Mouse (Mus musculus): ENCODE data around the gene Wnt10b. TPM values are rescaled to one million over a fixed set of nuclear protein-coding genes. Genes with fewer than 3 reads are reported as not detected.
A peak's percentile ranks its signal among the peaks of the same experiment; 100 is the strongest.

Wnt10b gene
- polyA plus RNA-seq, 1 experiment, result 1.4 TPM

GRCm38 (mm10) chr15:98736521-98736920 is 41.4 kb downstream of the Wnt10b start:
- H3K4me1 ChIP-seq (ENCODE audit: control insufficient read depth, insufficient read depth, low read length), result no peaks in the 10 kb centered on the region
- TF ChIP-seq POLR2A (IDR thresholded peaks at IDR 0.05; ENCODE audit: borderline replicate concordance, control insufficient read depth, low read depth, low read length), result no peak
- no peak for TF ChIP-seq CTCF (IDR thresholded peaks at IDR 0.05; ENCODE audit: control insufficient read depth, insufficient read depth, low read length)
- H3K27ac ChIP-seq (ENCODE audit: control insufficient read depth, insufficient read depth, low read depth, low read length, poor library complexity), result no peak overlapping the region
- whole genome bisulfite sequencing, result 83% methylated on average over 10 of the region's 10 CpGs
- no peak overlapping the region for H3K4me3 ChIP-seq (replicated peaks; ENCODE audit: control insufficient read depth, low read depth, low read length)

GRCm38 (mm10) chr15:98733976-98734566 is 43.9 kb downstream of the Wnt10b start:
- 76% methylated on average over 5 of the region's 5 CpGs for WGBS
- H3K27ac ChIP-seq (ENCODE audit: control insufficient read depth, insufficient read depth, low read depth, low read length, poor library complexity), result no peak overlapping the region
- TF ChIP-seq POLR2A (IDR thresholded peaks at IDR 0.05; ENCODE audit: borderline replicate concordance, control insufficient read depth, low read depth, low read length) (no peak), CTCF (IDR thresholded peaks at IDR 0.05; ENCODE audit: control insufficient read depth, insufficient read depth, low read length) (no peak)
- H3K4me3 ChIP-seq (replicated peaks; ENCODE audit: control insufficient read depth, low read depth, low read length), result no peak overlapping the region
- H3K4me1 ChIP-seq (ENCODE audit: control insufficient read depth, insufficient read depth, low read length), result no peaks in the 10 kb centered on the region

- TF ChIP-seq POLR2A (IDR thresholded peaks at IDR 0.05; ENCODE audit: borderline replicate concordance, control insufficient read depth, low read depth, low read length) (no peak), CTCF (IDR thresholded peaks at IDR 0.05; ENCODE audit: control insufficient read depth, insufficient read depth, low read length) (no peak)
- Histone ChIP-seq H3K4me3 (replicated peaks; ENCODE audit: control insufficient read depth, low read depth, low read length) (no peak overlapping the region), H3K27ac (ENCODE audit: control insufficient read depth, insufficient read depth, low read depth, low read length, poor library complexity) (no peak overlapping the region), H3K4me1 (ENCODE audit: control insufficient read depth, insufficient read depth, low read length) (no peaks in the 10 kb centered on the region)
- WGBS, result 61% methylated on average over 6 of the region's 6 CpGs
Measured at GRCm38 (mm10) chr15:98733370-98733769, 44.6 kb downstream of the Wnt10b start.

DNA sequence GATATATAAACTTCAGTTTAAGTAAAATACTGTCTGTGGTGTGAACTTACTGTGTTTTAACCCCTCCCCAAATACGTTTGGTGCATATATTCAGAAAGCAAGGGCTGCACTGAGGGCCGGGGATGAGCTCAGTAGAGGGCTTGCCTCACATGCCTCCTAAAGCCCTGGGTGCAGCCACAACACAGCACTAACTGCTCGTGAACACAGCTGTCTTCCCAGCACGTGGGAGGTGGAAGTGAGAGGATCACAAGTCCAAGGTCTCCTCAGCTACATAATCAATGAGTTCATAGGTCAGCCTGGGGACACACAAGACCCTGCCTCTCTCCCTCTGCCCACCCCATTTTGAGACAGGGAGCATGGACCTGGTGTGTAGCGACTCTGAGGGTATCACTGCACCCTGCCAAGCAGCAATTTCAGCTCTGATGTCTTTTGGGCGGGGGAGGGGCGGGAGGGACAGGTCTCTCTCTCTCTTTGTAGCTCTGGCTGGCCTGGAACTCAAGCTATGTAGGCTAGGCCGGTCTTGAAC is 45.9 kb downstream of the Wnt10b start:
- Histone ChIP-seq H3K4me1 (ENCODE audit: control insufficient read depth, insufficient read depth, low read length) (no peaks in the 10 kb centered on the region), H3K4me3 (replicated peaks; ENCODE audit: control insufficient read depth, low read depth, low read length) (no peak overlapping the region), H3K27ac (ENCODE audit: control insufficient read depth, insufficient read depth, low read depth, low read length, poor library complexity) (no peak overlapping the region)
- TF ChIP-seq CTCF (IDR thresholded peaks at IDR 0.05; ENCODE audit: control insufficient read depth, insufficient read depth, low read length), result no peak
- TF ChIP-seq POLR2A (IDR thresholded peaks at IDR 0.05; ENCODE audit: borderline replicate concordance, control insufficient read depth, low read depth, low read length), result no peak
- WGBS, result 72% methylated on average over 8 of the region's 8 CpGs

- 32% methylated on average over 6 of the region's 6 CpGs for WGBS
- Histone ChIP-seq H3K27ac (ENCODE audit: control insufficient read depth, insufficient read depth, low read depth, low read length, poor library complexity) (no peak overlapping the region), H3K4me1 (ENCODE audit: control insufficient read depth, insufficient read depth, low read length) (no peaks in the 10 kb centered on the region), H3K4me3 (replicated peaks; ENCODE audit: control insufficient read depth, low read depth, low read length) (no peak overlapping the region)
- TF ChIP-seq CTCF (IDR thresholded peaks at IDR 0.05; ENCODE audit: control insufficient read depth, insufficient read depth, low read length) (no peak), POLR2A (IDR thresholded peaks at IDR 0.05; ENCODE audit: borderline replicate concordance, control insufficient read depth, low read depth, low read length) (no peak)
Measured at GRCm38 (mm10) chr15:98730790-98731189, 47.2 kb downstream of the Wnt10b start.

DNA sequence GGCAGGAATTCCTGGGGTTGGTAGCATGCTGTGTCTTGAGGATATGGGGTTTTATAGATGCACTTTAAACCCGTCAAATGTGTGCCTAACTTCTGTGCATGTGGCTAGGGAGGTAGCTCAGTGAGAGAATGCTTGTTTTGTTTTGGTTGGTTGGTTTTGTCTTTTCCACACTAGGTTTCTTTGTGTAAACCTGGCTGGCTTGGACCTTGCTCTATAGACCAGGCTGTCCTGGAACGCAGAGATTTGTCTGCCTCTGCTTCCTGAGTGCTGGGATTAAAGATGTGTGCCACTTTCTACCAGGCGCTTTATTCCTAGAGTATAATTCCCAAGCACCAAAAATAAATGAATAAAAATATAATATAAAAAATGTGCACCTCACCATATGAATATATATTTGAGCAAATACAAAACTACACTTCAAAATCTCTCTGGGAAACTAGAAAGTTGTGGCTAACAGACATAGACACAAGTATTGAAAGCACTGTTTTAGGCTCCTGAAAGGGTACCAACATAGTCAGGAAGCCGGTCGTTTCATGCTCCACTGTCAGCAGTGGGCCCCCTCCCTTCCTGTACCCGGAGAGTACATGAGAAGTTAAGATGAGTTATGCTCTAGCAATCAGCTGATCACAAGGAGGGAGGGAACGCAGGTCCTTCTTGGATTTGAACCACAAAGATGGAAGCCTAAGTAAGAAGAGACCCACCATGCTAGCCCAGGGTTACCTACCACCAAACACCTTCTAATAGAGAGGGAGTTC is 48.0 kb downstream of the Wnt10b start:
- TF ChIP-seq POLR2A (IDR thresholded peaks at IDR 0.05; ENCODE audit: borderline replicate concordance, control insufficient read depth, low read depth, low read length), result no peak
- TF ChIP-seq CTCF (IDR thresholded peaks at IDR 0.05; ENCODE audit: control insufficient read depth, insufficient read depth, low read length), result no peak
- no peak overlapping the region for H3K4me3 ChIP-seq (replicated peaks; ENCODE audit: control insufficient read depth, low read depth, low read length)
- 35% methylated on average over 7 of the region's 7 CpGs for WGBS
- H3K27ac ChIP-seq (ENCODE audit: control insufficient read depth, insufficient read depth, low read depth, low read length, poor library complexity), result no peak overlapping the region
- no peaks in the 10 kb centered on the region for H3K4me1 ChIP-seq (ENCODE audit: control insufficient read depth, insufficient read depth, low read length)

- TF ChIP-seq POLR2A (IDR thresholded peaks at IDR 0.05; ENCODE audit: borderline replicate concordance, control insufficient read depth, low read depth, low read length) (no peak), CTCF (IDR thresholded peaks at IDR 0.05; ENCODE audit: control insufficient read depth, insufficient read depth, low read length) (no peak)
- no peaks in the 10 kb centered on the region for H3K4me1 ChIP-seq (ENCODE audit: control insufficient read depth, insufficient read depth, low read length)
- no peak overlapping the region for H3K27ac ChIP-seq (ENCODE audit: control insufficient read depth, insufficient read depth, low read depth, low read length, poor library complexity)
- H3K4me3 ChIP-seq (replicated peaks; ENCODE audit: control insufficient read depth, low read depth, low read length), result no peak overlapping the region
- 20% methylated on average over 9 of the region's 9 CpGs for WGBS
Measured at GRCm38 (mm10) chr15:98728366-98728765, 49.6 kb downstream of the Wnt10b start.

- TF ChIP-seq CTCF (IDR thresholded peaks at IDR 0.05; ENCODE audit: control insufficient read depth, insufficient read depth, low read length) (no peak), POLR2A (IDR thresholded peaks at IDR 0.05; ENCODE audit: borderline replicate concordance, control insufficient read depth, low read depth, low read length) (no peak)
- H3K4me1 ChIP-seq (ENCODE audit: control insufficient read depth, insufficient read depth, low read length), result no peaks in the 10 kb centered on the region
- no peak within 1 kb of the TSS for H3K27ac ChIP-seq (ENCODE audit: control insufficient read depth, insufficient read depth, low read depth, low read length, poor library complexity)
- peak within 1 kb of the TSS; percentile 71 for H3K4me3 ChIP-seq (replicated peaks; ENCODE audit: control insufficient read depth, low read depth, low read length)
- 1% methylated on average over 39 of the region's 39 CpGs for WGBS
Measured at GRCm38 (mm10) chr15:98727443-98728321, 50.3 kb downstream of the Wnt10b start, which contains the start of gene Fkbp11. Gene Fkbp11 (minus strand): TSS chr15:98728198.

Measured in bone marrow, adult 2 months (tissue).